Mouse (Mus musculus) kidney, embryonic 15.5 days (tissue): ENCODE results near the gene Sept5. TPM values are rescaled to one million over a fixed set of nuclear protein-coding genes. Genes with fewer than 3 reads are reported as not detected.
A peak's percentile ranks its signal among the peaks of the same experiment; 100 is the strongest.

ENCODE experiments used
- ATAC-seq: fragments of 200-750 bp; cut with Nextera tagmentation; replicated peaks from 2 replicates; pipeline ENCODE4 v1.8.0; 2017; ENCODE audit warnings: moderate TSS enrichment; ENCODE audit not compliant: low FRiP score
- H3K27ac ChIP-seq: fragments of 300-500 bp; sonication (generic); 2 replicates; pipeline ENCODE4 v1.5.1; 2015; ENCODE audit warnings: mild to moderate bottlenecking, inconsistent platforms
- H3K27me3 ChIP-seq: fragments of 300-500 bp; sonication (generic); 2 replicates; pipeline ENCODE4 v1.6.1; 2015; ENCODE audit warnings: inconsistent platforms
- H3K36me3 ChIP-seq: fragments of 300-500 bp; sonication (generic); 2 replicates; pipeline ENCODE4 v1.6.1; 2015; ENCODE audit warnings: inconsistent platforms
- H3K4me1 ChIP-seq: fragments of 300-500 bp; sonication (generic); 2 replicates; pipeline ENCODE4 v1.6.1; 2015; ENCODE audit warnings: inconsistent platforms
- H3K4me2 ChIP-seq: fragments of 300-500 bp; sonication (generic); 2 replicates; pipeline ENCODE4 v1.6.1; 2015; ENCODE audit warnings: moderate library complexity, mild to moderate bottlenecking, inconsistent platforms
- H3K4me3 ChIP-seq: fragments of 300-500 bp; sonication (generic); replicated peaks from 2 replicates; pipeline ENCODE4 v1.5.1; 2015; ENCODE audit warnings: mild to moderate bottlenecking, inconsistent platforms
- H3K9ac ChIP-seq: fragments of 300-500 bp; sonication (generic); 2 replicates; pipeline ENCODE4 v1.6.1; 2015; ENCODE audit warnings: mild to moderate bottlenecking, inconsistent platforms
- H3K9me3 ChIP-seq: fragments of 300-500 bp; sonication (generic); replicated peaks from 2 replicates; pipeline ENCODE4 v1.6.1; 2016; ENCODE audit warnings: inconsistent platforms
- WGBS: fragments of 180-500 bp; shearing (Covaris S2); methylation state at CpG from one replicate; pipeline ENCODE4 v1.1.7; 2015; ENCODE audit warnings: mixed read lengths; 5-methylcytosine and 5-hydroxymethylcytosine counted together
- polyA plus RNA-seq: library from polyadenylated mRNA; unstranded; fragments of >200 nt; fragmentation: Nextera tagmentation; extraction: Ambion mirVana; gene quantifications from 2 replicates; pipeline ENCODE4 v1.2.1, GENCODE M21; 2015

Sept5 gene
- polyA plus RNA-seq, 1 experiment from 2014 or later: 17.1 TPM

GRCm38 (mm10) chr16:18630291-18630690 is 537 bp upstream of the Sept5 start:
- H3K36me3 ChIP-seq: no peaks in the 10 kb centered on the region
- H3K27me3 ChIP-seq: peaks cover 53% of the 10 kb centered on the region
- no peaks in the 10 kb centered on the region for H3K9me3 ChIP-seq
- peak overlapping the region; percentile 95 for H3K4me2 ChIP-seq
- 55% methylated on average over 5 of the region's 5 CpGs for WGBS
- H3K27ac ChIP-seq: 0 out of 2 replicates have a peak overlapping the region, but pooled peaks have one; percentile 4
- H3K4me3 ChIP-seq: peak overlapping the region; percentile 74
- H3K9ac ChIP-seq: peak overlapping the region; percentile 68
- ATAC-seq: no peak
- peaks cover 45% of the 10 kb centered on the region for H3K4me1 ChIP-seq

- no peak for ATAC-seq
- no peaks in the 10 kb centered on the region for H3K9me3 ChIP-seq
- peak overlapping the region; percentile 68 for H3K9ac ChIP-seq
- peak overlapping the region; percentile 74 for H3K4me3 ChIP-seq
- peaks cover 45% of the 10 kb centered on the region for H3K4me1 ChIP-seq
- 34% methylated on average over 2 of the region's 2 CpGs for WGBS
- no peak overlapping the region for H3K27ac ChIP-seq
- H3K27me3 ChIP-seq: peaks cover 67% of the 10 kb centered on the region
- H3K4me2 ChIP-seq: peak overlapping the region; percentile 95
- H3K36me3 ChIP-seq: 0 out of 2 replicates have a peak, but pooled peaks cover 2% of the 10 kb centered on the region
Observed at GRCm38 (mm10) chr16:18628948-18629340, 810 bp downstream of the Sept5 start.

- Histone ChIP-seq H3K4me2 (peak overlapping the region; percentile 95), H3K9me3 (no peaks in the 10 kb centered on the region), H3K9ac (peak overlapping the region; percentile 68; the same call in 1 of the 2 replicates), H3K4me1 (peaks cover 45% of the 10 kb centered on the region), H3K27me3 (peaks cover 72% of the 10 kb centered on the region), H3K36me3 (peaks cover 7% of the 10 kb centered on the region; the same call in 1 of the 2 replicates), H3K4me3 (peak overlapping the region; percentile 74), H3K27ac (no peak overlapping the region)
- 80% methylated on average over 7 of the region's 7 CpGs for WGBS
- ATAC-seq: no peak
Observed at GRCm38 (mm10) chr16:18628206-18628947, 1.4 kb downstream of the Sept5 start.

GRCm38 (mm10) chr16:18627163-18627562 is 2.6 kb downstream of the Sept5 start:
- Histone ChIP-seq H3K9ac (no peak overlapping the region), H3K4me2 (peak overlapping the region; percentile 73; the same call in 1 of the 2 replicates)
- no peak for ATAC-seq

GRCm38 (mm10) chr16:18626376-18626878 is 3.3 kb downstream of the Sept5 start, which contains the start of gene Gm49601:
Gm49601 (minus strand) TSS chr16:18626427.
- peak within 1 kb of the TSS; percentile 22 for H3K9ac ChIP-seq
- no peak within 1 kb of the TSS for H3K27ac ChIP-seq
- peaks cover 60% of the 10 kb centered on the region for H3K4me1 ChIP-seq
- peaks cover 88% of the 10 kb centered on the region for H3K27me3 ChIP-seq
- H3K4me2 ChIP-seq: peak within 1 kb of the TSS; percentile 73
- H3K9me3 ChIP-seq: no peaks in the 10 kb centered on the region
- peaks cover 17% of the 10 kb centered on the region; the same call in 1 of the 2 replicates for H3K36me3 ChIP-seq
- peak within 1 kb of the TSS; percentile 45 for H3K4me3 ChIP-seq
- WGBS: under 1% methylated on average over 65 of the region's 65 CpGs
- ATAC-seq: peak; percentile 29

More at GRCm38 (mm10) chr16:18627163-18627562, 2.6 kb downstream of the Sept5 start:
- Histone ChIP-seq H3K36me3 (peaks cover 17% of the 10 kb centered on the region; the same call in 1 of the 2 replicates), H3K9me3 (no peaks in the 10 kb centered on the region), H3K27ac (no peak overlapping the region), H3K4me3 (peak overlapping the region; percentile 45; the same call in 1 of the 2 replicates), H3K4me1 (peaks cover 53% of the 10 kb centered on the region), H3K27me3 (peaks cover 85% of the 10 kb centered on the region)
- 60% methylated on average over 3 of the region's 3 CpGs for WGBS

GRCm38 (mm10) chr16:18625791-18626311 is 3.9 kb downstream of the Sept5 start:
- Histone ChIP-seq H3K4me1 (peaks cover 66% of the 10 kb centered on the region), H3K4me2 (peak overlapping the region; percentile 73), H3K27me3 (peaks cover 90% of the 10 kb centered on the region), H3K9ac (peak overlapping the region; percentile 22; the same call in 1 of the 2 replicates), H3K4me3 (peak overlapping the region; percentile 45), H3K27ac (no peak overlapping the region), H3K36me3 (peaks cover 17% of the 10 kb centered on the region; the same call in 1 of the 2 replicates), H3K9me3 (no peaks in the 10 kb centered on the region)
- ATAC-seq: peak; percentile 5; the same call in 1 of the 2 replicates
- WGBS: 12% methylated on average over 26 of the region's 26 CpGs

GRCm38 (mm10) chr16:18625097-18625496 is 4.7 kb downstream of the Sept5 start:
- peaks cover 17% of the 10 kb centered on the region; the same call in 1 of the 2 replicates for H3K36me3 ChIP-seq
- no peak overlapping the region for H3K4me3 ChIP-seq
- 48% methylated on average over 14 of the region's 14 CpGs for WGBS
- no peak overlapping the region for H3K27ac ChIP-seq
- peaks cover 68% of the 10 kb centered on the region for H3K4me1 ChIP-seq
- H3K4me2 ChIP-seq: no peak overlapping the region
- H3K9me3 ChIP-seq: no peaks in the 10 kb centered on the region
- H3K27me3 ChIP-seq: peaks cover 91% of the 10 kb centered on the region
- no peak for ATAC-seq
- H3K9ac ChIP-seq: no peak overlapping the region

GRCm38 (mm10) chr16:18624641-18625040 is 5.1 kb downstream of the Sept5 start:
- peaks cover 65% of the 10 kb centered on the region for H3K4me1 ChIP-seq
- ATAC-seq: no peak
- H3K4me2 ChIP-seq: no peak overlapping the region
- H3K9me3 ChIP-seq: no peaks in the 10 kb centered on the region
- no peak overlapping the region for H3K27ac ChIP-seq
- no peak overlapping the region for H3K9ac ChIP-seq
- no peak overlapping the region for H3K4me3 ChIP-seq
- H3K36me3 ChIP-seq: peaks cover 17% of the 10 kb centered on the region; the same call in 1 of the 2 replicates
- 45% methylated on average over 15 of the region's 15 CpGs for WGBS
- H3K27me3 ChIP-seq: peaks cover 95% of the 10 kb centered on the region

GRCm38 (mm10) chr16:18623751-18624540 is 5.8 kb downstream of the Sept5 start:
- no peak overlapping the region for H3K4me2 ChIP-seq
- H3K9ac ChIP-seq: no peak overlapping the region
- no peak overlapping the region for H3K4me3 ChIP-seq
- peaks cover 59% of the 10 kb centered on the region for H3K4me1 ChIP-seq
- peaks cover 100% of the 10 kb centered on the region for H3K27me3 ChIP-seq
- H3K9me3 ChIP-seq: no peaks in the 10 kb centered on the region
- 53% methylated on average over 15 of the region's 15 CpGs for WGBS
- H3K36me3 ChIP-seq: peaks cover 17% of the 10 kb centered on the region; the same call in 1 of the 2 replicates
- no peak for ATAC-seq
- H3K27ac ChIP-seq: no peak overlapping the region

- no peak for ATAC-seq
- Histone ChIP-seq H3K4me2 (no peak overlapping the region), H3K9me3 (no peaks in the 10 kb centered on the region), H3K27me3 (peaks cover 100% of the 10 kb centered on the region), H3K9ac (no peak overlapping the region), H3K27ac (no peak overlapping the region), H3K36me3 (peaks cover 17% of the 10 kb centered on the region; the same call in 1 of the 2 replicates), H3K4me3 (no peak overlapping the region), H3K4me1 (peaks cover 56% of the 10 kb centered on the region)
- 42% methylated on average over 29 of the region's 29 CpGs for WGBS
Observed at GRCm38 (mm10) chr16:18622916-18623750, 6.6 kb downstream of the Sept5 start.

GRCm38 (mm10) chr16:18622019-18622418 is 7.7 kb downstream of the Sept5 start, which contains the start of gene Gp1bb:
Gp1bb (minus strand) TSS chr16:18622403.
- peaks cover 17% of the 10 kb centered on the region; the same call in 1 of the 2 replicates for H3K36me3 ChIP-seq
- no peak for ATAC-seq
- H3K9me3 ChIP-seq: no peaks in the 10 kb centered on the region
- H3K4me2 ChIP-seq: peak within 1 kb of the TSS; percentile 94
- H3K9ac ChIP-seq: 0 out of 2 replicates have a peak within 1 kb of the TSS, but pooled peaks have one; percentile 18
- peaks cover 57% of the 10 kb centered on the region for H3K4me1 ChIP-seq
- WGBS: 11% methylated on average over 17 of the region's 17 CpGs
- peak within 1 kb of the TSS; percentile 52 for H3K4me3 ChIP-seq
- peaks cover 99% of the 10 kb centered on the region for H3K27me3 ChIP-seq
- no peak within 1 kb of the TSS for H3K27ac ChIP-seq
